In genomic region chr14:93832511-93832910, GRCm38 (mm10) we compare ENCODE assay signal across 25 mouse cellular contexts. TPM values are rescaled to one million over a fixed set of nuclear protein-coding genes. Genes with fewer than 3 reads are reported as not detected.
DNase-seq lines count a peak whose midpoint lies in the region; ATAC-seq and TF ChIP-seq lines count a peak whose summit lies in the region.
"Had no signal": no experiment of that assay in that cellular context is flagged by ENCODE, and none has a peak within 500 bp of the region (broad histone marks: within the 10 kb centered on the region; RNA-seq: fewer than 3 reads in every experiment).

No protein-coding gene starts in this region.

- no peak overlapping the region for H3K4me3 ChIP-seq in G1E (ENCODE audit: low read depth, low read length)

- no peak for DNase-seq in frontal cortex, postnatal 25 days (ENCODE audit: low spot score in 2 of 2)
- DNase-seq in G1E (ENCODE audit: low spot score), result no peak
- peak; percentile 65 for DNase-seq in brain, adult 2 months (ENCODE audit: low read depth, low spot score)
- peak; percentile 46 for DNase-seq in telencephalon, adult 2 months (ENCODE audit: low read depth, low spot score)
- no peak for DNase-seq in heart, postnatal 14 days
- DNase-seq in spleen, adult 12 weeks (ENCODE audit: low spot score), result no peak
- DNase-seq: adrenal gland, adult 2 months; adrenal gland, adult 8-10 months; adrenal gland, postnatal 10 days; adrenal gland, postnatal 14 days; adrenal gland, postnatal 25 days; adrenal gland, postnatal 36 days; B cell, adult 2 months; cerebellum, adult 11 months; cerebellum, adult 11-12 months; cerebellum, adult 18-20 months; cerebellum, adult 2 months had no signal

- H3K4me1 ChIP-seq in G1E (ENCODE audit: insufficient read depth, low read depth, low read length), result no peaks in the 10 kb centered on the region

- no peaks in the 10 kb centered on the region; the same call in 1 of the 2 replicates for H3K9me3 ChIP-seq in G1E (replicated peaks)

- no peak for TF ChIP-seq CTCF in G1E (IDR thresholded peaks at IDR 0.05; ENCODE audit: low read depth, low read length)

- intact Hi-C loops in heart, postnatal 14 days (cut with DNase I), result no loop called here

- no peaks in the 10 kb centered on the region for H3K36me3 ChIP-seq in G1E (replicated peaks)

- H3K27me3 ChIP-seq in G1E (ENCODE audit: insufficient read depth, low read length), result no peaks in the 10 kb centered on the region
- H3K27me3 ChIP-seq: CH12.LX, Patski had no signal

- ATAC-seq in frontal cortex, adult (ENCODE audit: low TSS enrichment), result peak; percentile 83
- ATAC-seq in G1E (ENCODE audit: extremely low read depth, insufficient number of reproducible peaks, low FRiP score, poor library complexity, severe bottlenecking), result peak; percentile 26; the same call in 1 of the 2 replicates
- ATAC-seq in granulocyte monocyte progenitor cell, adult 5-6 weeks (replicated peaks; ENCODE audit: poor library complexity, severe bottlenecking), result no peak
- ATAC-seq: activated CD4-positive, CD25-positive, alpha-beta regulatory T cell, adult 4 months; CD4-positive, CD25-positive, alpha-beta regulatory T cell, adult 4 months; Patski had no signal

RNA-seq across cellular contexts. Expression of gene Pcdh9, which starts 58.0 kb away (rescaled TPM):
- total RNA-seq in G1E (2014; fragmentation: Nextera tagmentation) (not detected in 2 replicates), G1E (2017) (0.06 and 0.22 TPM in 2 replicates)
- not detected in 2 replicates for polyA plus RNA-seq in G1E (2012)
- total RNA-seq in granulocyte monocyte progenitor cell, adult 5-6 weeks (2014; fragmentation: Nextera tagmentation), result 0.09 TPM in 1 of 2 replicates, not detected in the other
- total RNA-seq in granulocyte monocyte progenitor cell, adult 5-6 weeks (2017), result not detected in 2 replicates
- total RNA-seq in heart, postnatal 14 days (2021), result 1 to 10 TPM; 2.5 TPM
- total RNA-seq: CH12.LX, MEL had no signal
- polyA plus RNA-seq: activated CD4-positive, CD25-positive, alpha-beta regulatory T cell, adult 4 months; C2C12; CD4-positive, CD25-positive, alpha-beta regulatory T cell, adult 4 months; Patski had no signal

Comparison
In these comparisons a context has a peak if more than half of its experiments do, and no peak if none do; other contexts are left out.
1. DNase-seq: peak in brain, adult 2 months (single experiment) and telencephalon, adult 2 months (single experiment); none in frontal cortex, postnatal 25 days (0 of 2), G1E (single experiment), heart, postnatal 14 days (0 of 2) and spleen, adult 12 weeks (single experiment).